Mouse (Mus musculus) T-cell, adult 2 months (primary cell): ENCODE measurements around the gene Col15a1.

Experiments used
- DNase-seq: peaks from one replicate; pipeline ENCODE4 v3.0.0; 2022; ENCODE audit warnings: low spot score

The Col15a1 gene

GRCm38 (mm10) chr4:47303340-47303998, 95.5 kb downstream of the Col15a1 start:
- DNase-seq: peak; percentile 27

- peak; percentile 22 for DNase-seq
Measured at GRCm38 (mm10) chr4:47309886-47310625, 102.1 kb downstream of the Col15a1 start.

- peak; percentile 19 for DNase-seq
Measured at GRCm38 (mm10) chr4:47310812-47311211, 102.9 kb downstream of the Col15a1 start.

GRCm38 (mm10) chr4:47311467-47311866, 103.5 kb downstream of the Col15a1 start:
- no peak for DNase-seq

GRCm38 (mm10) chr4:47311929-47312328, 104.0 kb downstream of the Col15a1 start:
- no peak for DNase-seq

GRCm38 (mm10) chr4:47312676-47313075, 104.7 kb downstream of the Col15a1 start:
- no peak for DNase-seq

GRCm38 (mm10) chr4:47313710-47314410, 105.9 kb downstream of the Col15a1 start:
- DNase-seq: no peak

- no peak for DNase-seq
Measured at GRCm38 (mm10) chr4:47315458-47315857, 107.5 kb downstream of the Col15a1 start.

- no peak for DNase-seq
Measured at GRCm38 (mm10) chr4:47316432-47316831, 108.5 kb downstream of the Col15a1 start.

GRCm38 (mm10) chr4:47319561-47320321, 111.8 kb downstream of the Col15a1 start:
- DNase-seq: peak; percentile 63

GRCm38 (mm10) chr4:47322315-47322714, 114.4 kb downstream of the Col15a1 start:
- peak; percentile 43 for DNase-seq

- no peak for DNase-seq
Measured at GRCm38 (mm10) chr4:47324206-47324605, 116.2 kb downstream of the Col15a1 start.

- DNase-seq: no peak
Measured at GRCm38 (mm10) chr4:47327782-47328181, 119.8 kb downstream of the Col15a1 start.

GRCm38 (mm10) chr4:47329285-47329684, 121.3 kb downstream of the Col15a1 start:
- no peak for DNase-seq

GRCm38 (mm10) chr4:47330378-47331052, 122.6 kb downstream of the Col15a1 start:
- no peak for DNase-seq

- DNase-seq: no peak
Measured at GRCm38 (mm10) chr4:47332812-47333343, 124.9 kb downstream of the Col15a1 start.

GRCm38 (mm10) chr4:47333541-47333940, 125.6 kb downstream of the Col15a1 start:
- no peak for DNase-seq

GRCm38 (mm10) chr4:47336941-47337600, 129.1 kb downstream of the Col15a1 start:
- DNase-seq: no peak

GRCm38 (mm10) chr4:47342632-47343031, 134.7 kb downstream of the Col15a1 start:
- no peak for DNase-seq

GRCm38 (mm10) chr4:47347022-47347421, 139.1 kb downstream of the Col15a1 start:
- no peak for DNase-seq

- no peak for DNase-seq
Measured at GRCm38 (mm10) chr4:47349759-47350158, 141.8 kb downstream of the Col15a1 start.
